Mouse (Mus musculus): ENCODE measurements around the gene Atxn1.

The Atxn1 gene

DNA sequence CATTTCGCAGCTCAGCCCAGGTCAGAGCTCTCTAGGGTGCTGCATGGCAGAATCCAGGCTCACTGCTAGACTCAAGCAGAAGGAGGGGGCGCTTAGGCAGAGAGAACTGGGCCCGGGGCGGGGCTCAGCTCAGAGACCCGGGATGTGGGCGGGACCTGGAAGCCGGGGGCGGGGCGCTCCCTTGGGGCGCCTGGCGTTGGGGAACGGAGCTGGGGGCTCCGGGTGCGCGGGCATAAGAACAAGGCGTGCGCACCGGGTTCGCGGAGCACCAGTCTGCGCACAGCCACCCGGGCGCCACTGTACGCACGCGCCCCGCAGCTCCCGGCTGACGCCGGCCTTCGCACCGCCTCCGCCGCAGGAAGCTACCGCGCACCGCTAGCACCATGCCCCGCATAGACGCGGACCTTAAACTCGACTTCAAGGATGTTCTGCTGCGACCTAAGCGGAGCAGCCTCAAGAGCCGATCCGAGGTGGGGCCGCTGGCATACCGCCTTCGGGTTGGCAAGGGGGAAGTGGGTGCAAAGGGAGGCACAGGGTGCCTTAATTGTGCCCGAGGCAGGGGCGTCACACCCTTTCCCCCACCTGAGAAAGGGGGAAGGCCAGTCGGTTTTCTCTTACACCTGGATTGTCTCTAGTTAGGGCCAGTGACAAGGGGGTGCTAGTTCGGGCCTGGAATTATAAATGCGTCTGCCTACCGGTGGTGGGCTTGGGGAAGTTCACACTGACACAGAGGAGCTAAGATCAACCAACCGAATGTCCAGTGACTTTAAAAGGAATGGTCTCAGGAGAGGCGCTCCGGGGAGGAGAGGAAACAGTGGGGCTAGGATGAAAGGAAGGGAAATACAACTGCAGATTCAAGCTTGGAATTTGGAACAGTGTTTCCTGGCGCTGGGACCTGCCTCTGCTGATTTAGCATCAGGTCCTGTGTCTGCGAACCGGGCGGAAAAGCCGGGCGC, 457.3 kb downstream of the Atxn1 start, which contains the start of gene Gmpr:
Gene Gmpr, plus strand, starts transcription at position 171 of the 956 bp plus-strand sequence.
- in situ Hi-C loops (cut with MboI, MseI), result no loop called here

DNA sequence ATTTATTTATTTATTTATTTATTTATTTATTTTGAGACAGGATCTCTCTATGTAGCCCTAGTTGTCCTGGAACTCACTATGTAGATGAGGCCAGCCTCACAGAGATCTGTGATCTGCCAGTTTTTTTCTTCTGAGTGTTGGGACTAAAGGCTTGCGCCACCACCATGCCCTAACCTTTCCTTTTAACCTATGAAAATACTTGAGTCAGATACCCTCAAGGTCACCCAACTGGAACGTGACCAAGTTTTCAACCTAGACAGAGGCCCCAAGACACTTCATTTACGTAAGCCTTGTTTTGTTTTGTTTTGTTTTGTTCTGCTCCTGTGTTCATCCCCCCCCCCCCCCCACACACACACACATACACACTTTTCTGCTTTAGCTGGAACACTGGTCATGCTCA, 459.3 kb downstream of the Atxn1 start:
- in situ Hi-C loops (cut with MboI, MseI), result no loop called here

DNA sequence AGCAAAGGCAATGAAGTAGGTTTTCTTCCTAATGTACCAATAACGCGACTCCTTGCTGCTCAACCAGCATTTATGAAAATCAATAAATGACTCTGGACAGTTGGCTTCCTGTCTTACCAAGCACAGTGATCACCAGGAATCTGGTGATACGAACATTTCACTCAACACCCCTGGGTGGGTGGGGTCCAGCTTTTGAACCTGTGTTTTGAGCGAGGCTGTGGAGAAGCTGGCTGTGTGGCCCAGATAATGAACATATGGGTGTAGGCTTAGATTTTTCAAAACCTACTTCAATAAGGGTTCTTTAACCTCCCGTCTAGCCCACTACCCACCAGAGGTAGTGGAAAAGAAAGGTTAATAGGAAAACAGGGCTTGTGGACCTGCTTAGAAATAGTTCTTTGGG, 462.0 kb downstream of the Atxn1 start:
- in situ Hi-C loops (cut with MboI, MseI), result no loop called here

DNA sequence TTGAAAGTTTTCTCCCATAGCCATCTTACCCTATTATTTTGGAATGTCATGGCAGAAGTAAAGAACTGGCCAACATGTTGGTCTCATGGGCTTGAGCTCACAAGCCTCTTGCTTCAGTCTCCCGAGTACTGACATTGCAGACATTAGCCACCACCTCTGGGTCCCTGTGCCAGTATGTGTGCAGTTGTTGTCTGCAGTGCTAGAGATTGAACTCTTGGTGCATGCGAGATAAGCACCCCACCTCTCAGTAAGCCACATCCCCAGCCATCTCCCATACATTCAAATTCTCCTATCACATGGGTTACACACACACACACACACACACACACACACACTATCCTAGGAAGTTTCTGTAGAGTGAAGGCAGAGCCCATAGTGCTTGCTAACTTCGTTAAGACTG, 464.9 kb downstream of the Atxn1 start:
- in situ Hi-C loops (cut with MboI, MseI), result no loop called here
